Mouse (Mus musculus) CH12.LX (cell line): Measurements from ENCODE around the gene 1110012L19Rik. TPM values are rescaled to one million over a fixed set of nuclear protein-coding genes. Genes with fewer than 3 reads are reported as not detected.

ENCODE experiments used
- DNase-seq: peaks from one replicate; pipeline ENCODE4 v3.0.0-alpha.2; 2013; ENCODE audit errors: extremely low read depth
- H3K27ac ChIP-seq: 2 replicates; pipeline ENCODE4 v1.5.1; 2012; ENCODE audit warnings: low read depth, mild to moderate bottlenecking, control low read depth, moderate library complexity; ENCODE audit not compliant: insufficient read depth
- H3K27me3 ChIP-seq: replicated peaks from 2 replicates; pipeline ENCODE3; 2012; ENCODE audit warnings: inconsistent platforms
- H3K36me3 ChIP-seq, 2 experiments: replicated peaks in 1 of 2; 2 replicates each; pipeline versions ENCODE3 to v1.6.1; 2012; ENCODE audit warnings: inconsistent platforms in 1 of 2, low read length in 1 of 2, mild to moderate bottlenecking in 1 of 2, mixed read lengths in 1 of 2, moderate library complexity in 1 of 2; ENCODE audit not compliant: control insufficient read depth in 1 of 2, insufficient read depth in 1 of 2
- H3K4me1 ChIP-seq, 2 experiments: 2 replicates each; pipeline ENCODE4 v1.6.1; 2012; ENCODE audit warnings: inconsistent platforms in 1 of 2, moderate library complexity in 1 of 2; ENCODE audit not compliant: insufficient read depth in 2 of 2, control insufficient read depth in 1 of 2
- H3K4me2 ChIP-seq: 2 replicates; pipeline ENCODE4 v1.6.1; 2012; ENCODE audit warnings: low read depth, mild to moderate bottlenecking, control low read depth; ENCODE audit not compliant: poor library complexity, insufficient read depth, severe bottlenecking
- H3K4me3 ChIP-seq, 3 experiments: fragments of 150-350 bp in 1 of 3; sonication (generic) in 1 of 3; replicated peaks in 1 of 3; 2 replicates each; pipeline versions ENCODE3 to v1.5.1; 2011 to 2012; ENCODE audit warnings: low read depth in 2 of 3, low read length in 2 of 3, mild to moderate bottlenecking in 2 of 3, moderate library complexity in 2 of 3, control low read depth in 1 of 3, improper control_type of control experiment in 1 of 3, inconsistent platforms in 1 of 3, mixed read lengths in 1 of 3; ENCODE audit not compliant: poor library complexity in 1 of 3
- H3K79me2 ChIP-seq: replicated peaks from 2 replicates; pipeline ENCODE4 v1.6.1; 2012; ENCODE audit warnings: mild to moderate bottlenecking, moderate library complexity; ENCODE audit not compliant: control insufficient read depth, poor library complexity, insufficient read depth, severe bottlenecking; ENCODE audit errors: extremely low read depth
- H3K9ac ChIP-seq: 2 replicates; pipeline ENCODE4 v1.6.1; 2012; ENCODE audit warnings: low read depth, mild to moderate bottlenecking, control low read depth, moderate library complexity; ENCODE audit not compliant: insufficient read depth
- H3K9me3 ChIP-seq: replicated peaks from 2 replicates; pipeline ENCODE3; 2012; ENCODE audit warnings: low read length, inconsistent platforms, mixed read lengths
- BHLHE40 ChIP-seq: IDR thresholded peaks from 2 replicates; pipeline ENCODE4 v1.6.1; 2011; ENCODE audit warnings: mild to moderate bottlenecking, low read depth, low read length, improper control_type of control experiment
- CHD2 ChIP-seq: IDR thresholded peaks from 2 replicates; pipeline ENCODE4 v1.6.1; 2011; ENCODE audit warnings: low read length, improper control_type of control experiment
- ELF1 ChIP-seq: IDR thresholded peaks from 2 replicates; pipeline ENCODE4 v1.6.1; 2014; ENCODE audit warnings: low read depth, mild to moderate bottlenecking, inconsistent platforms, low read length, improper control_type of control experiment
- HCFC1 ChIP-seq: IDR thresholded peaks from 2 replicates; pipeline ENCODE4 v1.6.1; 2012; ENCODE audit warnings: low read depth, mild to moderate bottlenecking, inconsistent platforms, low read length, improper control_type of control experiment
- MXI1 ChIP-seq: IDR thresholded peaks from 2 replicates; pipeline ENCODE4 v1.6.1; 2011; ENCODE audit warnings: mild to moderate bottlenecking, low read depth, low read length, improper control_type of control experiment
- NELFE ChIP-seq: IDR thresholded peaks from 2 replicates; pipeline ENCODE4 v1.6.1; 2011; ENCODE audit warnings: low read depth, low read length, improper control_type of control experiment
- POLR2A ChIP-seq: IDR thresholded peaks from 2 replicates; pipeline ENCODE4 v1.6.1; 2011; ENCODE audit warnings: low read depth, mild to moderate bottlenecking, improper control_type of control experiment, low read length
- SIN3A ChIP-seq: IDR thresholded peaks from 2 replicates; pipeline ENCODE4 v1.6.1; 2012; ENCODE audit warnings: low read length, improper control_type of control experiment, inconsistent platforms
- TBP ChIP-seq: conservative IDR thresholded peaks from 2 replicates; pipeline ENCODE4 v1.6.1; 2011; ENCODE audit warnings: low read depth, low read length, improper control_type of control experiment
- ZKSCAN1 ChIP-seq: IDR thresholded peaks from 2 replicates; pipeline ENCODE4 v1.6.1; 2012; ENCODE audit warnings: low read depth, inconsistent platforms, low read length, improper control_type of control experiment, borderline replicate concordance
- dilution Hi-C: fragments of 300-500 bp; cut with MboI; formaldehyde crosslinking; loops from 2 replicates; pipeline ENCODE4 v1.14.3; 2020; ENCODE audit warnings: low sequenced_read_pairs; ENCODE audit not compliant: extremely low pct_unique_long_range_greater_than_20kb, extremely low pct_ligation_motif_present
- in situ Hi-C: fragments of 300-500 bp; cut with MboI; formaldehyde crosslinking; loops from 3 replicates; pipeline ENCODE4 v1.14.3; 2019; ENCODE audit warnings: low sequenced_read_pairs, low pct_ligation_motif_present, low pct_unique_long_range_greater_than_20kb, mixed read lengths
- polyA plus RNA-seq: library from polyadenylated mRNA; unstranded; fragments of >175 nt; gene quantifications from 2 replicates; pipeline ENCODE4 v1.2.1, GENCODE M21; 2012; ENCODE audit warnings: low read depth; ENCODE audit not compliant: insufficient read length
- total RNA-seq, 2 experiments: library from RNA; depleted of rRNA; stranded (reverse); fragments of 300-350 nt in 1 of 2; fragments of >200 nt in 1 of 2; gene quantifications; 2 replicates each; pipeline ENCODE4 v1.2.3; 2012 to 2014

1110012L19Rik gene
- total RNA-seq (2012; rRNA removed) (14.3 and 16.1 TPM in 2 replicates), total RNA-seq (2014; rRNA removed) (26.9 and 32.5 TPM in 2 replicates), polyA plus RNA-seq (15.6 and 19.4 TPM in 2 replicates)

DNA sequence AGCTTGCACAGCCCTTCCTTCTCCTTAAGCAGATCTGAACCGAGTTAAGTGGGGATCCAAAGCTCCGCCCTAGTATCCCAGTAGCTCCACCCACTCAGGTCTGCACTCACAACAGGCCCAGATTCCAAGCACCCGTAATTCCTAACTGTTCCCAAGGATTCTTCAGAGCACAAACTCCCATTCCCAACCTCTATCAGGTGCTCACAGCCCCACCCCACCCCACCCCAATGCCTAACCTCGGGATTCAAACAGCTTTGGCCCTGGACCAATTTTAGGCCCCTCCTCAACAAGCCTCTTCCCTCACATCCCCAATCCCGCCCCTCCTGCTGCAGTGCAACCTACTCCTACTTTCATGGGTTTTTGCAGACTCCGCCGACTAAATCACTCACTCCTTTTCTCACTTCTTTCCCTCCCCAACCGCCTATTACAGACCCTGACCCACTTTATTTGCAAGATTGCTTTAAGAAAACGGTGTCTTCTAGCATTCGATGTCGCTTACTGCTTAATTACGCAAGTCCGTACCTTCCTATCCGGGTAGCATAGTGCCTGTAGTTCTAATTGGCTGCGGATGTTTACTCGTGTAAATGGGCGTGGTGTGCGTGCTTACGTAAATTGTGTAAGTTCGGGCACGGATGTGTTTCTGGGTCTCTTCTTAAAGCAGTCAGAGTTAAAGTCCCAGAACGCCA, at the start of gene 1110012L19Rik:
Gene 1110012L19Rik (plus strand): TSS at position 602 of the 686 bp plus-strand sequence.
- Histone ChIP-seq H3K4me2 (peak within 1 kb of the TSS; percentile 55), H3K4me1 (peaks cover 0 to 10% of the 10 kb centered on the region in 2 experiments; a peak in 1 of 4 replicates), H3K9ac (peak within 1 kb of the TSS; percentile 69), H3K27me3 (no peaks in the 10 kb centered on the region), H3K79me2 (no peaks in the 10 kb centered on the region), H3K9me3 (no peaks in the 10 kb centered on the region), H3K36me3 (peaks cover 0 to 14% of the 10 kb centered on the region in 2 experiments), H3K27ac (no peak within 1 kb of the TSS; the same call in 1 of the 2 replicates), H3K4me3 (peak within 1 kb of the TSS; percentile 58 to 76 (median 65))
- dilution Hi-C loops (no loop called here), in situ Hi-C loops (no loop called here)
- peak; percentile 45; the same call in 1 of the 2 replicates for TF ChIP-seq HCFC1
- peak; percentile 55 for TF ChIP-seq ELF1
- 0 out of 2 replicates have a peak, but pooled peaks have one; percentile 5 for TF ChIP-seq BHLHE40
- no peak for TF ChIP-seq MXI1
- no peak for TF ChIP-seq CHD2
- TF ChIP-seq TBP = no peak
- peak; percentile 81 for DNase-seq

DNA sequence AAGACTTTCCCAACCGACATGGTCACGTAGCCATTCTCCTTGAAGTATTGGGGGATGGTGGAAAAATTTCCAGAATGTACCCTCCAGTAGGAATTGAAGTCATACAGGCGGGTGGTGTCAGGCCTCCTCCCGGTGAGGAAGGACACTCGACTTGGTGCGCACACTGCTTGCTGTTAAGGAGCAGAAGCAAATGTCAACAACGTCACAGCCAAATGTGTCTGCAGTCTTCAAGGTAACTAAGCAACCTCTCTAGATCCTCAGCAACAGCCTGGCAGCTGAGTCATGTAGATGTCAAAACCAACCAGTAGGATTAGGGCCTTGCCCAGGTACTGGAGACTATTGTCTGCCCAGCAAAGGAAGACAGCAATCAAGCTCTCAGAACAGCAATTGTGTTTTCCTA, 22.7 kb upstream of the 1110012L19Rik start:
- Histone ChIP-seq H3K79me2 (no peaks in the 10 kb centered on the region; the same call in 1 of the 2 replicates), H3K27me3 (no peaks in the 10 kb centered on the region), H3K36me3 (peaks cover 13 to 30% of the 10 kb centered on the region in 2 experiments), H3K4me1 (peaks cover 0 to 9% of the 10 kb centered on the region in 2 experiments; a peak in 2 of 4 replicates), H3K4me2 (no peak overlapping the region), H3K4me3 (no peak overlapping the region), H3K9me3 (no peaks in the 10 kb centered on the region), H3K9ac (no peak overlapping the region), H3K27ac (no peak overlapping the region)
- dilution Hi-C loops (no loop called here), in situ Hi-C loops (loop anchor here (25.0 kb wide), 2 partner anchors 99 to 199 kb away; no protein-coding TSS in a partner anchor)
- DNase-seq = no peak
- TF ChIP-seq SIN3A (no peak), ZKSCAN1 (no peak)

DNA sequence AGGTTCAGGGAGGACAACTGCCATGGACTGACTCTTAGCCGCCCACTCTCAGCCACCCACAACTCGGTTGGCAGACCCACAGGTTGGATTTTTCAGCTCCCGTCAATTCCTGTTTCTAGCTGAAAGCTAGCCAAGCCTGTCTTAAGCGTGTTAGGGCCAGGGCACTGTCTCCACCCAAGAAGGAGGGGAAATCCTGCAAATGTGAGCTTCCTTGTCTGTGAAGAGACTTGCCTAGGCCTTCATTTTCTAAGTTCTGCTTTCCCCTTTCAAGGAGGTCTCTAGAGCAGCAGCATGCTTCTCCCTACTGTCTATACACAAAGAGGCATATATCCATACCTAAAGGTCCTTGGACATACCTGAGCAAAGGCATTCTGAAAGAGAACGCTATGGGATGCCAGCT, 22.2 kb upstream of the 1110012L19Rik start:
- in situ Hi-C loops = loop anchor here (25.0 kb wide), 2 partner anchors 99 to 199 kb away; no protein-coding TSS in a partner anchor
- H3K27ac ChIP-seq = no peak overlapping the region
- H3K4me1 ChIP-seq = peaks cover 0 to 9% of the 10 kb centered on the region in 2 experiments; a peak in 2 of 4 replicates
- H3K4me2 ChIP-seq = no peak overlapping the region; the same call in 1 of the 2 replicates
- no peaks in the 10 kb centered on the region; the same call in 1 of the 2 replicates for H3K79me2 ChIP-seq
- TF ChIP-seq POLR2A (no peak), NELFE (no peak)
- H3K9me3 ChIP-seq = no peaks in the 10 kb centered on the region
- DNase-seq = no peak
- no peak overlapping the region; the same call in 1 of the 2 replicates for H3K9ac ChIP-seq
- H3K27me3 ChIP-seq = no peaks in the 10 kb centered on the region
- dilution Hi-C loops = no loop called here
- no peak overlapping the region for H3K4me3 ChIP-seq
- peaks cover 9 to 25% of the 10 kb centered on the region in 2 experiments for H3K36me3 ChIP-seq
